Mouse (Mus musculus): ENCODE measurements around the gene Pde6d. TPM values are rescaled to one million over a fixed set of nuclear protein-coding genes. Genes with fewer than 3 reads are reported as not detected.

Pde6d gene
- polyA plus RNA-seq, 1 experiment from 2014 or later, result 109 TPM

DNA sequence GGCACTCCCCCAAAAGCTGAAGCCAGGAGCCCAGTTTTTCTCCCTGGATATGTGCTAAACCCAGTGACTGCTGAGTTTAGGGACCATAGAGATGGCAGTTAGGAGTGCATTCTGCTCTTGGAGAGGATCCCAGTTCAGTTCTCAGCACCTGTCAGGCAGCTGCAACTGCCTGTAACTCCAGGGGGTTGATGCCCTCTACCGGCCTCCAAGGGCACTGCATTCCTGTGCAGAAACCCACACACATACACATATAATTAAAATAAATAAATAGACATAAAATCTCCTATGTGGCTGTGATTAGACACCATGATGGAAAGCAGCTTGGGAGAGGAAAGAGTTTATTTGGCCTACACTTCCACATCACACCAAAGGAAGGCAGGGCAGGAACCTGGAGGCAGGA lies 29.7 kb upstream of the Pde6d start:
- Histone ChIP-seq H3K9me3 (replicated peaks; ENCODE audit: control insufficient read depth, low read length, poor library complexity, severe bottlenecking) (no peaks in the 10 kb centered on the region), H3K4me2 (ENCODE audit: low read length) (no peak overlapping the region), H3K4me1 (ENCODE audit: control insufficient read depth, insufficient read depth, low read length) (no peaks in the 10 kb centered on the region), H3K27me3 (ENCODE audit: control insufficient read depth, insufficient read depth, low read depth, low read length) (no peaks in the 10 kb centered on the region), H3K27ac (ENCODE audit: low read length) (no peak overlapping the region), H3K36me3 (ENCODE audit: control insufficient read depth, insufficient read depth, low read length) (peaks cover 11% of the 10 kb centered on the region; the same call in 1 of the 2 replicates), H3K9ac (ENCODE audit: low read depth, low read length) (no peak overlapping the region), H3K4me3 (ENCODE audit: low read depth, low read length) (no peak overlapping the region)
- ATAC-seq, result no peak
- WGBS, result 79% methylated on average over 1 of the region's 1 CpGs

DNA sequence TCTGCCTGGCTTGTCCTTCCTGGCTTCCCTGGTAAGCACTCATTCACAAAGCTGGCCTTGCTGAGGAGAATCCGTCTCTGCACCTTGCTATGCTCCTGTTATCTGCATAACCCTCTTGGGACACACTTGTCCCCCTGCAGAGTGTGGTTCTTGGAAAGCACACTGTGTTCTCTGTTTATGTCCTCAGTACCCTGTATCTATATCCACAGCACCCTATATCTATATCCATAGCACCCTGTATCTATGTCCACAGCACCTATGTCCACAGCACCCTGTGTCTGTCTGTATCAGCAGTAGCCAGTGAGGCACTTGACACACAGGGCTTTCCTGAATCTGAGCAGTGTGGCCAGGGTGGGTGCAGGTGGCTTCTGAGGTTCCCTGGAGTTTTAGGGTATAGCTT lies 28.5 kb upstream of the Pde6d start:
- H3K9ac ChIP-seq (ENCODE audit: low read depth, low read length), result no peak overlapping the region
- H3K9me3 ChIP-seq (replicated peaks; ENCODE audit: control insufficient read depth, low read length, poor library complexity, severe bottlenecking), result no peaks in the 10 kb centered on the region
- no peaks in the 10 kb centered on the region for H3K4me1 ChIP-seq (ENCODE audit: control insufficient read depth, insufficient read depth, low read length)
- WGBS, result 80% methylated on average over 1 of the region's 1 CpGs
- H3K4me3 ChIP-seq (ENCODE audit: low read depth, low read length), result no peak overlapping the region
- H3K27ac ChIP-seq (ENCODE audit: low read length), result no peak overlapping the region
- ATAC-seq, result no peak
- H3K27me3 ChIP-seq (ENCODE audit: control insufficient read depth, insufficient read depth, low read depth, low read length), result no peaks in the 10 kb centered on the region
- H3K36me3 ChIP-seq (ENCODE audit: control insufficient read depth, insufficient read depth, low read length), result peaks cover 11% of the 10 kb centered on the region; the same call in 1 of the 2 replicates
- H3K4me2 ChIP-seq (ENCODE audit: low read length), result no peak overlapping the region

DNA sequence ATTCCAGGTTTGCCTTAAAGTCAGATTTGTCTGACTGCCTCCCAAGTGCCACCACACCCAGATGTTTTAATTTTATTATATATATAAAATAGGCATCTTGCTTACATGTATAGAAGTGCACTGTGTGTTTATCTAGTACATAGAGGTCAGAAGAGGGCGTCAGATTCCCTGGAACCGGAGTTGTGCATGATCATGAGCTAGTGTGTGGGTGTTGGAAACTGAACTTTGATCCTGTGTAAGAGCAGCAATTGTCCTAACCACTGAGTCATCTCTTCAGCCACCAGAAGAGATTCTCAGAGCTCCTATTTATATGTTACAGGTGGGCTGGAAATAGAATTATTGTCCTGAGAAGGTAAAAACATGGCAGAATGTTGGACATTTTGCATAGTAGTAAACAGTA lies 17.7 kb upstream of the Pde6d start:
- Histone ChIP-seq H3K27ac (ENCODE audit: low read length) (no peak overlapping the region), H3K9ac (ENCODE audit: low read depth, low read length) (no peak overlapping the region), H3K36me3 (ENCODE audit: control insufficient read depth, insufficient read depth, low read length) (peaks cover 42% of the 10 kb centered on the region), H3K27me3 (ENCODE audit: control insufficient read depth, insufficient read depth, low read depth, low read length) (no peaks in the 10 kb centered on the region), H3K9me3 (replicated peaks; ENCODE audit: control insufficient read depth, low read length, poor library complexity, severe bottlenecking) (no peaks in the 10 kb centered on the region), H3K4me3 (ENCODE audit: low read depth, low read length) (no peak overlapping the region), H3K4me1 (ENCODE audit: control insufficient read depth, insufficient read depth, low read length) (no peaks in the 10 kb centered on the region), H3K4me2 (ENCODE audit: low read length) (no peak overlapping the region)
- ATAC-seq, result no peak
- WGBS, result 90% methylated on average over 2 of the region's 2 CpGs

DNA sequence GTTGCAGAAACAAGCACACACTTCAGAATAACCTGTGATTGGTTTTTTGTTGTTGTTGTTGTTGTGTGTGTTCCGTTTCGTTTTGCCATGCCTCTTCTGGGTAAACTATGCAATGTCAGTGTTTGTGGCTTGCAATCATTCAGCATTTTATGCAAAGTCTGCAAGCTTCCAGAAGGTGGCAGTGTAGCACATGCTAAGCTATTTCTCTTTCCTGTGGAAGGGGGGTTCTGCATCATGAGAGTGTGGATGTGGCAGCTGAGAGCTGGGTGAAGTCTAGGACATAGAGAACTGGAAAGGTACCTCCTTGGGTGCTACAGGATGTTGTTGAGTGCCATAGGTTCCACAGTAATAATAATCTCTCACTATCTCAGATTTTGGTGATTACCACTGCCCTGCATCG lies 16.1 kb upstream of the Pde6d start:
- H3K36me3 ChIP-seq (ENCODE audit: control insufficient read depth, insufficient read depth, low read length), result peaks cover 33% of the 10 kb centered on the region
- H3K4me3 ChIP-seq (ENCODE audit: low read depth, low read length), result no peak overlapping the region
- no peak overlapping the region for H3K4me2 ChIP-seq (ENCODE audit: low read length)
- 75% methylated on average over 3 of the region's 3 CpGs for WGBS
- 0 out of 2 replicates have a peak, but pooled peaks have one; percentile 28 for ATAC-seq
- H3K9ac ChIP-seq (ENCODE audit: low read depth, low read length), result no peak overlapping the region
- no peaks in the 10 kb centered on the region for H3K9me3 ChIP-seq (replicated peaks; ENCODE audit: control insufficient read depth, low read length, poor library complexity, severe bottlenecking)
- H3K27me3 ChIP-seq (ENCODE audit: control insufficient read depth, insufficient read depth, low read depth, low read length), result no peaks in the 10 kb centered on the region
- no peak overlapping the region for H3K27ac ChIP-seq (ENCODE audit: low read length)
- H3K4me1 ChIP-seq (ENCODE audit: control insufficient read depth, insufficient read depth, low read length), result no peaks in the 10 kb centered on the region

DNA sequence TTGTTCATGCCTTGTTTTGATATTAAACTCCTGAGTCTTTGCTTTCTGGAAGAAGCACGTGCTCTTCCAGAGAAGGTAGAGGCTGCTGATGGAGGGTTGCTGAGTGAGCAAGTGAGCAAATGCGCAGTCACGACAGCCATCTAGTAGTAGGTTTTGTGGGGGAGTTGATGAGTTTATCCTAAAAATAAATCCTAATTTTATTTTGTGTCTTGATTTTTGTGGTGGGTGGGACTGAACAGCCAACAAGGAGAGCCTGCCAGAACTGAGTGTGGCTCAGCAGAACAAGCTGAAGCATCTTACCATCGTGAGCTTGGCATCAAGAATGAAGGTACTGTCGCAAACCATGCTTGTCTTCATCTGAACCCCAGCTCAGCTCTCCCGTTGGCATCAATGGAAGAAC lies 14.1 kb upstream of the Pde6d start:
- H3K27me3 ChIP-seq (ENCODE audit: control insufficient read depth, insufficient read depth, low read depth, low read length), result no peaks in the 10 kb centered on the region
- no peak overlapping the region for H3K4me3 ChIP-seq (ENCODE audit: low read depth, low read length)
- H3K4me2 ChIP-seq (ENCODE audit: low read length), result no peak overlapping the region
- no peaks in the 10 kb centered on the region for H3K4me1 ChIP-seq (ENCODE audit: control insufficient read depth, insufficient read depth, low read length)
- no peaks in the 10 kb centered on the region for H3K9me3 ChIP-seq (replicated peaks; ENCODE audit: control insufficient read depth, low read length, poor library complexity, severe bottlenecking)
- no peak overlapping the region for H3K9ac ChIP-seq (ENCODE audit: low read depth, low read length)
- no peak for ATAC-seq
- 94% methylated on average over 6 of the region's 6 CpGs for WGBS
- peaks cover 29% of the 10 kb centered on the region for H3K36me3 ChIP-seq (ENCODE audit: control insufficient read depth, insufficient read depth, low read length)
- H3K27ac ChIP-seq (ENCODE audit: low read length), result no peak overlapping the region

DNA sequence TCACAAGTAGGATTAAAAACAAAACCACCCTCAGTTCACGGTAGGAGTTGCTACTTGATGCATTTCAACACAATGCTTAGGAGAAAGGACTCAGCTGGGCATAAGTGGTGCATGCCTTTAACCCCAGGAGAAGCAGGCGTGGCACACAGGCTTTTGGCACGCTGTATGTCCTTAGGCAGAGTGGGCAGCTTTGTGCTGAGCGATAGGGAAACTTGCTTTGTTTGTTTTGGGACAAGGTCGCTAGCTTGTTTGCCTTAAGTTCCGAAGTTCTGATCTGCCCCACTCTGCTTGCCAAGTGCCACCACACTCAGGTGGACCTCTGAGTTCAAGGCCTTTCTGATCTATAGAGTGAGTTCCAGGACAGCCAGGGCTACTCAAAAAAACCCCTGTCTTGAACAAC lies 12.9 kb upstream of the Pde6d start:
- Histone ChIP-seq H3K9ac (ENCODE audit: low read depth, low read length) (no peak overlapping the region), H3K9me3 (replicated peaks; ENCODE audit: control insufficient read depth, low read length, poor library complexity, severe bottlenecking) (no peaks in the 10 kb centered on the region), H3K4me3 (ENCODE audit: low read depth, low read length) (no peak overlapping the region), H3K27me3 (ENCODE audit: control insufficient read depth, insufficient read depth, low read depth, low read length) (no peaks in the 10 kb centered on the region), H3K4me2 (ENCODE audit: low read length) (no peak overlapping the region), H3K27ac (ENCODE audit: low read length) (no peak overlapping the region), H3K4me1 (ENCODE audit: control insufficient read depth, insufficient read depth, low read length) (no peaks in the 10 kb centered on the region), H3K36me3 (ENCODE audit: control insufficient read depth, insufficient read depth, low read length) (peaks cover 20% of the 10 kb centered on the region)
- no peak for ATAC-seq
- WGBS, result 92% methylated on average over 6 of the region's 6 CpGs

DNA sequence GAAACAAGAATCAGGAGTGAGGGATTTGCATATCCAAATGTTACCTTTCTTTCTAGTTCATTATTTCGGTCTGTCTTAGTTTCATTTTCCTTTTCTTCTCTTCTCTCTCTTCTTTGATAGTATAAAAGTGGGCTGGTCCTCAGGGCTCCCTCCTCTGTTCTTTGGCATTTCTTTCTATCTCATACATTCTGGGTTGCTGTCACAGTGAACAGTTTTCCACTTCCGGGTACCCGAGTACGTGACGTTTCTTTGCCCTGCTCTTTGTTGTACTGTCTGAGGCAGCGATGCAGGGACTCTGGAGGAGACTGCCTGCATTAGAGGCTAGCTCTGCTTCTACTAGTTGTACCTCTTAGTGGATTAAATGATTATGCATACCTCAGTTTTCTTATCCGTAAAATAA lies 12.1 kb upstream of the Pde6d start:
- Histone ChIP-seq H3K36me3 (ENCODE audit: control insufficient read depth, insufficient read depth, low read length) (peaks cover 15% of the 10 kb centered on the region), H3K9ac (ENCODE audit: low read depth, low read length) (no peak overlapping the region), H3K9me3 (replicated peaks; ENCODE audit: control insufficient read depth, low read length, poor library complexity, severe bottlenecking) (no peaks in the 10 kb centered on the region), H3K27ac (ENCODE audit: low read length) (no peak overlapping the region), H3K27me3 (ENCODE audit: control insufficient read depth, insufficient read depth, low read depth, low read length) (no peaks in the 10 kb centered on the region), H3K4me3 (ENCODE audit: low read depth, low read length) (no peak overlapping the region), H3K4me2 (ENCODE audit: low read length) (no peak overlapping the region), H3K4me1 (ENCODE audit: control insufficient read depth, insufficient read depth, low read length) (0 out of 2 replicates have a peak, but pooled peaks cover 2% of the 10 kb centered on the region)
- WGBS, result 89% methylated on average over 7 of the region's 7 CpGs
- ATAC-seq, result no peak

DNA sequence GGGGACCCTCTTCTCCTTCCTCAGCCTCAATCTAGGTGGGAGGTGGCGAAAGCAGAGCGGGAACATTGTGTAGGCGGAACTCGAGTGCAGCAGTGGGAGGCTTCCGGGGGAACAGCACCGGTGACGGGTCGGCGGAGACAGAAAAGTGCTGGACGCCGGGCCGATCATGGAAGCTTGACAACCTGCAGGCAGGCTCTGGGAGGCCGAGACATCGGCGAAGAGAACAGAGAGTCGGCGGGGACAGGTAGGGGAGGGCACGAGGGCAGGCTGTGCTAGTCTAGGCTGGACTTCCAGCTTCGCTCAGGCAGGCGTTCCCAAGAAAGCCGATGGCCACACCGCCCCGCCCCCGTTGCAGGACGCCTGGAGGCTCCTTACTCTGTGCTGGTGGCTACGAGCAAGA lies 4.6 kb upstream of the Pde6d start:
- Histone ChIP-seq H3K4me2 (ENCODE audit: low read length) (peak overlapping the region; percentile 60), H3K4me1 (ENCODE audit: control insufficient read depth, insufficient read depth, low read length) (peaks cover 18% of the 10 kb centered on the region), H3K9me3 (replicated peaks; ENCODE audit: control insufficient read depth, low read length, poor library complexity, severe bottlenecking) (no peaks in the 10 kb centered on the region), H3K36me3 (ENCODE audit: control insufficient read depth, insufficient read depth, low read length) (no peaks in the 10 kb centered on the region), H3K27ac (ENCODE audit: low read length) (peak overlapping the region; percentile 60; the same call in 1 of the 2 replicates), H3K4me3 (ENCODE audit: low read depth, low read length) (peak overlapping the region; percentile 78), H3K27me3 (ENCODE audit: control insufficient read depth, insufficient read depth, low read depth, low read length) (no peaks in the 10 kb centered on the region), H3K9ac (ENCODE audit: low read depth, low read length) (peak overlapping the region; percentile 85)
- 0% methylated on average over 26 of the region's 26 CpGs for WGBS
- peak; percentile 9; the same call in 1 of the 2 replicates for ATAC-seq

DNA sequence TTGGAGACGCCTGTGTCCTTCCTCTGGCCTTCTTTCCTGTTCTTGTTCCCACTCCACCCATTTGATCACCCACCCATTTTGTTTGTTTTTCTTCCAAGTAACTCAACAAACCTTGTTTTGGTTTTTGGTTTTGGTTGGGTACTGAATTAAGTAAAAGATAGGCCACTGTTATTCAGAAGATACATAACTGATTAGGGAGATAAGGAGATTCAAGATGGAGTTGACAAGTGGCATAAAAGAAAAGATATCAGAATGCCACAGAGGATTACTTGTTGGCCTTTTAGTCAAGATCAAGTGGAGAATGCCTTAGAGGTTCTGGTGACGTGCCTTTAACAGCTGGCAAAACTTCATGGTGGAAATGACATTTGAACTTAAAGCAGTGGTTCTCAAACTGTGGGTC lies 1.3 kb upstream of the Pde6d start:
- 70% methylated on average over 2 of the region's 2 CpGs for WGBS
- peaks cover 25% of the 10 kb centered on the region for H3K4me1 ChIP-seq (ENCODE audit: control insufficient read depth, insufficient read depth, low read length)
- no peak overlapping the region for H3K4me2 ChIP-seq (ENCODE audit: low read length)
- H3K36me3 ChIP-seq (ENCODE audit: control insufficient read depth, insufficient read depth, low read length), result no peaks in the 10 kb centered on the region
- H3K27ac ChIP-seq (ENCODE audit: low read length), result no peak overlapping the region
- H3K9ac ChIP-seq (ENCODE audit: low read depth, low read length), result no peak overlapping the region
- no peak for ATAC-seq
- H3K4me3 ChIP-seq (ENCODE audit: low read depth, low read length), result no peak overlapping the region
- H3K27me3 ChIP-seq (ENCODE audit: control insufficient read depth, insufficient read depth, low read depth, low read length), result no peaks in the 10 kb centered on the region
- H3K9me3 ChIP-seq (replicated peaks; ENCODE audit: control insufficient read depth, low read length, poor library complexity, severe bottlenecking), result no peaks in the 10 kb centered on the region
